Comparison of ENCODE assay signal across 10 mouse cellular contexts in the genomic region with DNA sequence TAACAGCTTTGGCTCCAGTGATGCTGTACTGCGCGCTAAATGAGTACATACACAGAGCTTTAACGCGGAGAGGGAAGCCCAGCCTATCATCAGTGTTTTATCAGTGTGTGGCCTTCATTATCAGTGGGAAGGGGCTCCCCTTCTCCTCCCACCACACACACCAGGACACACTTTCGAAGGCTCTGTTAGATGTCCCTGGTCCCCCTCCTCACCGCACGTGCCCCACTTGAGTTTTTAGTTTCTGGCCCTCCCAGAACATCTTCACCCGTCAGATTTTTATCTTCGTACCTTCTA. TPM values are rescaled to one million over a fixed set of nuclear protein-coding genes. Genes with fewer than 3 reads are reported as not detected.
DNase-seq lines count a peak whose midpoint lies in the region; ATAC-seq and TF ChIP-seq lines count a peak whose summit lies in the region.
"Had no signal": no experiment of that assay in that cellular context is flagged by ENCODE, and none has a peak within 500 bp of the region (broad histone marks: within the 10 kb centered on the region; RNA-seq: fewer than 3 reads in every experiment).

No protein-coding gene starts in this region.

- peak overlapping the region; percentile 79 for H3K27ac ChIP-seq in lung, embryonic 14.5 days (ENCODE audit: low read depth)
- peak overlapping the region; percentile 91 for H3K27ac ChIP-seq in embryonic facial prominence, embryonic 13.5 days
- H3K27ac ChIP-seq in neural tube, embryonic 12.5 days, result no peak overlapping the region

- peak overlapping the region; percentile 64 for H3K4me3 ChIP-seq in lung, embryonic 14.5 days (ENCODE audit: low read depth, low read length)
- H3K4me3 ChIP-seq in embryonic facial prominence, embryonic 13.5 days, result peak overlapping the region; percentile 61
- H3K4me3 ChIP-seq in neural tube, embryonic 12.5 days, result peak overlapping the region; percentile 64

- peak overlapping the region; percentile 85 for H3K4me2 ChIP-seq in lung, embryonic 14.5 days
- H3K4me2 ChIP-seq in embryonic facial prominence, embryonic 13.5 days, result peak overlapping the region; percentile 81
- H3K4me2 ChIP-seq in neural tube, embryonic 12.5 days (replicated peaks), result peak overlapping the region; percentile 80

- no peaks in the 10 kb centered on the region for H3K27me3 ChIP-seq in lung, embryonic 14.5 days (ENCODE audit: insufficient read depth, low read length)
- H3K27me3 ChIP-seq in embryonic facial prominence, embryonic 13.5 days, result no peaks in the 10 kb centered on the region
- H3K27me3 ChIP-seq in neural tube, embryonic 12.5 days (replicated peaks), result no peaks in the 10 kb centered on the region

- no peaks in the 10 kb centered on the region for H3K9me3 ChIP-seq in lung, embryonic 14.5 days (ENCODE audit: low read depth, low read length)
- no peaks in the 10 kb centered on the region for H3K9me3 ChIP-seq in embryonic facial prominence, embryonic 13.5 days
- H3K9me3 ChIP-seq in neural tube, embryonic 12.5 days, result no peaks in the 10 kb centered on the region

- intact Hi-C loops in left cerebral cortex, postnatal 4 days (cut with DNase I), result no loop called here

- 5% methylated on average over 9 of the region's 9 CpGs for WGBS in lung, embryonic 14.5 days
- WGBS in embryonic facial prominence, embryonic 13.5 days, result 5% methylated on average over 9 of the region's 9 CpGs
- WGBS in neural tube, embryonic 12.5 days, result 6% methylated on average over 9 of the region's 9 CpGs

- TF ChIP-seq CTCF in lung, embryonic 14.5 days (IDR thresholded peaks at IDR 0.05; ENCODE audit: low read depth), result no peak

- DNase-seq in lung, embryonic 14.5 days, result no peak
- no peak for DNase-seq in lung, postnatal 10 days
- DNase-seq in induced T-regulatory cell, adult 2 months (ENCODE audit: low read depth), result peak; percentile 23
- no peak for DNase-seq in left cerebral cortex, postnatal 4 days
- DNase-seq: cerebellum, postnatal 36 days had no signal

- H3K9ac ChIP-seq in lung, embryonic 14.5 days, result peak overlapping the region; percentile 69
- H3K9ac ChIP-seq in embryonic facial prominence, embryonic 13.5 days, result peak overlapping the region; percentile 77
- peak overlapping the region; percentile 73 for H3K9ac ChIP-seq in neural tube, embryonic 12.5 days

- H3K4me1 ChIP-seq in lung, embryonic 14.5 days (ENCODE audit: insufficient read depth), result peaks cover 31% of the 10 kb centered on the region
- peaks cover 53% of the 10 kb centered on the region for H3K4me1 ChIP-seq in embryonic facial prominence, embryonic 13.5 days
- peaks cover 42% of the 10 kb centered on the region for H3K4me1 ChIP-seq in neural tube, embryonic 12.5 days

- no peak for ATAC-seq in lung, embryonic 14.5 days (ENCODE audit: insufficient read depth)
- ATAC-seq in embryonic facial prominence, embryonic 13.5 days (ENCODE audit: insufficient number of reproducible peaks, insufficient read depth, low FRiP score, low TSS enrichment, low read depth), result no peak
- ATAC-seq in neural tube, embryonic 12.5 days (ENCODE audit: low FRiP score, low read depth), result peak; percentile 19; the same call in 1 of the 2 replicates
- no peak for ATAC-seq in activated CD4-positive, CD25-positive, alpha-beta regulatory T cell, adult 4 months
- ATAC-seq in cerebellum, adult (ENCODE audit: insufficient number of reproducible peaks, low FRiP score, low TSS enrichment), result no peak

- H3K36me3 ChIP-seq in lung, embryonic 14.5 days (ENCODE audit: insufficient read depth), result peaks cover 5% of the 10 kb centered on the region; the same call in 1 of the 2 replicates
- peaks cover 6% of the 10 kb centered on the region; the same call in 1 of the 2 replicates for H3K36me3 ChIP-seq in embryonic facial prominence, embryonic 13.5 days
- 0 out of 2 replicates have a peak, but pooled peaks cover 3% of the 10 kb centered on the region for H3K36me3 ChIP-seq in neural tube, embryonic 12.5 days

RNA-seq across cellular contexts. Expression of a gene that starts 0.7 kb away (rescaled TPM):
- polyA plus RNA-seq in lung, embryonic 14.5 days (2014; fragmentation: Nextera tagmentation; extraction: Ambion mirVana), result 27.9 and 34.0 TPM in 2 replicates
- polyA plus RNA-seq in embryonic facial prominence, embryonic 13.5 days (2015; fragmentation: Nextera tagmentation; extraction: Ambion mirVana), result 32.8 and 33.3 TPM in 2 replicates
- 33.1 and 35.0 TPM in 2 replicates for polyA plus RNA-seq in neural tube, embryonic 12.5 days (2016; fragmentation: Nextera tagmentation; extraction: Ambion mirVana)
- 1 to 10 TPM; 6.2 to 7.4 TPM for polyA plus RNA-seq in activated CD4-positive, CD25-positive, alpha-beta regulatory T cell, adult 4 months (2017; shearing (Covaris generic))
- total RNA-seq in left cerebral cortex, postnatal 4 days (2021), result 10 to 100 TPM; 67.9 to 70.0 TPM

RNA-seq across cellular contexts. Expression of a gene that starts 0.8 kb away (rescaled TPM):
- polyA plus RNA-seq in lung, embryonic 14.5 days (2014; fragmentation: Nextera tagmentation; extraction: Ambion mirVana), result 46.2 and 52.5 TPM in 2 replicates
- polyA plus RNA-seq in embryonic facial prominence, embryonic 13.5 days (2015; fragmentation: Nextera tagmentation; extraction: Ambion mirVana), result 35.8 and 36.0 TPM in 2 replicates
- polyA plus RNA-seq in neural tube, embryonic 12.5 days (2016; fragmentation: Nextera tagmentation; extraction: Ambion mirVana), result 29.3 and 31.7 TPM in 2 replicates
- polyA plus RNA-seq in activated CD4-positive, CD25-positive, alpha-beta regulatory T cell, adult 4 months (2017; shearing (Covaris generic)), result 1 to 10 TPM; 2.3 to 2.8 TPM
- 10 to 100 TPM; 11.6 to 11.9 TPM for total RNA-seq in left cerebral cortex, postnatal 4 days (2021)

RNA-seq across cellular contexts. Expression of a gene that starts 33.9 kb away (rescaled TPM):
- polyA plus RNA-seq in lung, embryonic 14.5 days (2014; fragmentation: Nextera tagmentation; extraction: Ambion mirVana), result not detected in 2 replicates
- polyA plus RNA-seq in embryonic facial prominence, embryonic 13.5 days (2015; fragmentation: Nextera tagmentation; extraction: Ambion mirVana), result 0.23 TPM in 1 of 2 replicates, not detected in the other
- not detected in 2 replicates for polyA plus RNA-seq in neural tube, embryonic 12.5 days (2016; fragmentation: Nextera tagmentation; extraction: Ambion mirVana)
- not detected for polyA plus RNA-seq in activated CD4-positive, CD25-positive, alpha-beta regulatory T cell, adult 4 months (2017; shearing (Covaris generic))
- total RNA-seq in left cerebral cortex, postnatal 4 days (2021), result under 1 TPM; 0.18 to 0.89 TPM
- total RNA-seq: neutrophil, adult 5-6 weeks had no signal

RNA-seq across cellular contexts. Expression of a gene that starts 50.2 kb away (rescaled TPM):
- not detected in 2 replicates for polyA plus RNA-seq in lung, embryonic 14.5 days (2014; fragmentation: Nextera tagmentation; extraction: Ambion mirVana)
- 0.18 TPM in 1 of 2 replicates, not detected in the other for polyA plus RNA-seq in embryonic facial prominence, embryonic 13.5 days (2015; fragmentation: Nextera tagmentation; extraction: Ambion mirVana)
- not detected in 2 replicates for polyA plus RNA-seq in neural tube, embryonic 12.5 days (2016; fragmentation: Nextera tagmentation; extraction: Ambion mirVana)
- not detected for polyA plus RNA-seq in activated CD4-positive, CD25-positive, alpha-beta regulatory T cell, adult 4 months (2017; shearing (Covaris generic))
- total RNA-seq in left cerebral cortex, postnatal 4 days (2021), result not detected

RNA-seq across cellular contexts. Expression of a gene that starts 56.5 kb away (rescaled TPM):
- polyA plus RNA-seq in lung, embryonic 14.5 days (2014; fragmentation: Nextera tagmentation; extraction: Ambion mirVana), result not detected in 2 replicates
- not detected in 2 replicates for polyA plus RNA-seq in embryonic facial prominence, embryonic 13.5 days (2015; fragmentation: Nextera tagmentation; extraction: Ambion mirVana)
- not detected in 2 replicates for polyA plus RNA-seq in neural tube, embryonic 12.5 days (2016; fragmentation: Nextera tagmentation; extraction: Ambion mirVana)
- polyA plus RNA-seq in activated CD4-positive, CD25-positive, alpha-beta regulatory T cell, adult 4 months (2017; shearing (Covaris generic)), result not detected
- not detected for total RNA-seq in left cerebral cortex, postnatal 4 days (2021)
- total RNA-seq: neutrophil, adult 5-6 weeks had no signal
